Mouse (Mus musculus) heart, embryonic 11.5 days (tissue): ENCODE measurements at regions not wholly inside any gene's neighbourhood (a gene's known extent, or its start where the extent isn't known, plus 50 kb on each side); places are given as distances from the start of the nearest gene placed in this dataset.

Experiments
- ATAC-seq: fragments of 200-750 bp; cut with Nextera tagmentation; replicated peaks from 2 replicates; pipeline ENCODE4 v1.8.0; 2017; ENCODE audit warnings: moderate library complexity; ENCODE audit not compliant: insufficient number of reproducible peaks, low FRiP score, low TSS enrichment
- H3K27ac ChIP-seq: fragments of 300-500 bp; sonication (generic); 2 replicates; pipeline ENCODE4 v1.5.1; 2014; ENCODE audit warnings: mild to moderate bottlenecking, low read depth, low read length
- H3K27me3 ChIP-seq: fragments of 300-500 bp; sonication (generic); 2 replicates; pipeline ENCODE4 v1.6.1; 2014; ENCODE audit warnings: mild to moderate bottlenecking, low read length, mixed read lengths; ENCODE audit not compliant: control insufficient read depth, insufficient read depth
- H3K36me3 ChIP-seq: fragments of 300-500 bp; sonication (generic); 2 replicates; pipeline ENCODE4 v1.6.1; 2014; ENCODE audit warnings: mild to moderate bottlenecking, low read length, moderate library complexity, mixed read lengths; ENCODE audit not compliant: control insufficient read depth, insufficient read depth
- H3K4me1 ChIP-seq: fragments of 300-500 bp; sonication (generic); 2 replicates; pipeline ENCODE4 v1.6.1; 2014; ENCODE audit warnings: low read length; ENCODE audit not compliant: control insufficient read depth, insufficient read depth
- H3K4me2 ChIP-seq: fragments of 300-500 bp; sonication (generic); 2 replicates; pipeline ENCODE4 v1.6.1; 2014; ENCODE audit warnings: mild to moderate bottlenecking, moderate library complexity
- H3K4me3 ChIP-seq: fragments of 300-500 bp; sonication (generic); 2 replicates; pipeline ENCODE4 v1.5.1; 2014; ENCODE audit warnings: low read depth, low read length
- H3K9ac ChIP-seq: fragments of 300-500 bp; sonication (generic); 2 replicates; pipeline ENCODE4 v1.6.1; 2014; ENCODE audit warnings: mild to moderate bottlenecking, low read depth, low read length, moderate library complexity
- H3K9me3 ChIP-seq: fragments of 300-500 bp; sonication (generic); replicated peaks from 2 replicates; pipeline ENCODE4 v1.6.1; 2016; ENCODE audit warnings: low read length; ENCODE audit not compliant: control insufficient read depth
- WGBS: fragments of 180-500 bp; shearing (Covaris S2); extraction: QIAGEN DNeasy Blood & Tissue Kit; methylation state at CpG from one replicate; pipeline ENCODE4 v1.1.7; 2014; ENCODE audit not compliant: insufficient replicate concordance; 5-methylcytosine and 5-hydroxymethylcytosine counted together

GRCm38 (mm10) chr14:80369448-80370153 is 385.7 kb downstream of the Olfm4 start:
- no peaks in the 10 kb centered on the region for H3K27me3 ChIP-seq
- no peaks in the 10 kb centered on the region for H3K9me3 ChIP-seq
- no peak overlapping the region for H3K27ac ChIP-seq
- no peaks in the 10 kb centered on the region for H3K36me3 ChIP-seq
- no peak overlapping the region for H3K9ac ChIP-seq
- WGBS = 72% methylated on average over 11 of the region's 11 CpGs
- no peak for ATAC-seq
- no peaks in the 10 kb centered on the region for H3K4me1 ChIP-seq
- H3K4me3 ChIP-seq = no peak overlapping the region
- H3K4me2 ChIP-seq = no peak overlapping the region

- Histone ChIP-seq H3K27ac (no peak overlapping the region), H3K4me2 (no peak overlapping the region), H3K9ac (no peak overlapping the region), H3K4me3 (no peak overlapping the region), H3K27me3 (no peaks in the 10 kb centered on the region), H3K9me3 (no peaks in the 10 kb centered on the region), H3K4me1 (no peaks in the 10 kb centered on the region), H3K36me3 (no peaks in the 10 kb centered on the region)
- ATAC-seq = no peak
- 72% methylated on average over 1 of the region's 1 CpGs for WGBS
These were observed 390.4 kb downstream of the Olfm4 start for GRCm38 (mm10) chr14:80374290-80374689.

DNA sequence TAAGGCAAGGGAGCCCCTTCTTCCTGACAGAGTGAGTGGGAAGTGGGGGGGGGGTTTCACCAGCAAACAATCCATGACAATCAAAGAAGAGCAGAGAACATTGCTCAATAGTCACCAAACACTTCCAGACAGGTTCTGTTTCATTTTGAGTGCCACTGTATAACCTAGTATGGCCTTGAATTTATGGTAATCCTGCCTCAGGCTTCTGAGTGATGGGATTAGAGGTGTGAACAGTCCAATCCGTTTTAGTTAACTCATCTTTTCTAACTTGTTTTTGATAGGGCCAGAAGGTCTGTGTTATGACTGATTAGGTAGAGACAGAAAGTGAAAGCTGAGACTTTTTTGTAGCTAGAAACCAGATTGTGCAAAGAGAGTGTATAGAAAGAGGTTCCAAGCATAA is 393.2 kb downstream of the Olfm4 start:
- no peak overlapping the region for H3K27ac ChIP-seq
- 39% methylated on average over 1 of the region's 1 CpGs for WGBS
- H3K9ac ChIP-seq = no peak overlapping the region
- no peak overlapping the region for H3K4me2 ChIP-seq
- no peak overlapping the region for H3K4me3 ChIP-seq
- ATAC-seq = no peak
- no peaks in the 10 kb centered on the region for H3K36me3 ChIP-seq
- no peaks in the 10 kb centered on the region for H3K27me3 ChIP-seq
- H3K9me3 ChIP-seq = no peaks in the 10 kb centered on the region
- H3K4me1 ChIP-seq = no peaks in the 10 kb centered on the region

- Histone ChIP-seq H3K4me1 (no peaks in the 10 kb centered on the region), H3K9me3 (no peaks in the 10 kb centered on the region), H3K9ac (no peak overlapping the region), H3K4me3 (no peak overlapping the region), H3K27me3 (no peaks in the 10 kb centered on the region), H3K36me3 (no peaks in the 10 kb centered on the region), H3K27ac (no peak overlapping the region), H3K4me2 (no peak overlapping the region)
- 77% methylated on average over 2 of the region's 2 CpGs for WGBS
- ATAC-seq = no peak
These were observed 407.5 kb downstream of the Olfm4 start for GRCm38 (mm10) chr14:80391418-80391817.

DNA sequence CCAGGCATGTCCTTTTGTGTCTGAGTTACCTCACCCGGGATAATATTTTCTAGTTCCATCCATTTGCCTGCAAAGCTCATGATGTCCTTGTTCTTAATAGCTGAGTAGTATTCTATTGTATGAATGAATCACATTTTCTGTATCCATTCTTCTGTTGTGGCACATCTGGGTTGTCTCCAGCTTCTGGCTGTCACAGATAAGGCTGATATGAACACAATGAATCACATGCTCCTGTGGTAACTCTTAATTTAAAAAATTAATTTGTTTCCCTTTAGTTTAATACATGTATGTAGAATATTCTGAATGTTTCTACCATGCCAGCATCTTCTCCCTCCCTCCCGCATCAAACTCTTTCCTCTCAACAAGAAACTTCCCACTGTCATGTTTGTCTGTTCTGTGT is 424.4 kb downstream of the Olfm4 start:
- no peak overlapping the region for H3K4me2 ChIP-seq
- ATAC-seq = no peak
- H3K9me3 ChIP-seq = no peaks in the 10 kb centered on the region
- H3K27ac ChIP-seq = no peak overlapping the region
- no peak overlapping the region for H3K4me3 ChIP-seq
- WGBS = 85% methylated on average over 2 of the region's 2 CpGs
- no peaks in the 10 kb centered on the region for H3K27me3 ChIP-seq
- H3K4me1 ChIP-seq = no peaks in the 10 kb centered on the region
- H3K36me3 ChIP-seq = no peaks in the 10 kb centered on the region
- H3K9ac ChIP-seq = no peak overlapping the region

GRCm38 (mm10) chr14:80418810-80419325 is 435.0 kb downstream of the Olfm4 start:
- WGBS = 84% methylated on average over 3 of the region's 3 CpGs
- no peak overlapping the region for H3K27ac ChIP-seq
- no peaks in the 10 kb centered on the region for H3K36me3 ChIP-seq
- no peak overlapping the region for H3K4me3 ChIP-seq
- ATAC-seq = no peak
- H3K4me2 ChIP-seq = no peak overlapping the region
- no peaks in the 10 kb centered on the region for H3K27me3 ChIP-seq
- H3K9me3 ChIP-seq = no peaks in the 10 kb centered on the region
- H3K4me1 ChIP-seq = no peaks in the 10 kb centered on the region
- H3K9ac ChIP-seq = no peak overlapping the region

GRCm38 (mm10) chr14:80443820-80444219 is 459.9 kb downstream of the Olfm4 start:
- Histone ChIP-seq H3K36me3 (no peaks in the 10 kb centered on the region), H3K9me3 (no peaks in the 10 kb centered on the region), H3K27ac (no peak overlapping the region), H3K9ac (no peak overlapping the region), H3K4me3 (no peak overlapping the region), H3K4me1 (no peaks in the 10 kb centered on the region), H3K27me3 (no peaks in the 10 kb centered on the region), H3K4me2 (no peak overlapping the region)
- no peak for ATAC-seq

- H3K9ac ChIP-seq = no peak overlapping the region
- H3K4me2 ChIP-seq = no peak overlapping the region
- ATAC-seq = no peak
- no peaks in the 10 kb centered on the region for H3K4me1 ChIP-seq
- H3K27me3 ChIP-seq = no peaks in the 10 kb centered on the region
- WGBS = 53% methylated on average over 1 of the region's 1 CpGs
- H3K27ac ChIP-seq = no peak overlapping the region
- no peaks in the 10 kb centered on the region for H3K36me3 ChIP-seq
- H3K9me3 ChIP-seq = no peaks in the 10 kb centered on the region
- no peak overlapping the region for H3K4me3 ChIP-seq
These were observed 487.6 kb downstream of the Olfm4 start for GRCm38 (mm10) chr14:80471470-80471869.

DNA sequence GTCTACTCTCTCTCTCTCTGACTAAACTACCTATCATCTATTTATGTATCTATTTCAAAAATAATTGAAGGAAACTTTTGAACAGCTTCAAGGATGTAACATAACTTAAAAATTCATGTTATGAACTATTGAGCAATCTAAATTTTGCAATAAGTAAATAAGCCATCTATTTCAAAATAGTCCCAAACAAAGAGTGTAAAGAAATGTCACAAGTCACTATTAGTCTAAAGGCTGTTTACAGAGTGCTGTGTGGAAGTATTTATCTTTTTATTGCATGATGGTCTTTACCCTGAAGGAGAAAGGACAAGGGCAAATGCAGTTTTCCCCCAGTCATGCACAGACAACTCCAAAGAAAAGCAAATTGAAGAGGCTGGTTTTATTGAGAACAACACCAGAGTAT is 496.0 kb downstream of the Olfm4 start:
- Histone ChIP-seq H3K27ac (no peak overlapping the region), H3K9ac (no peak overlapping the region), H3K27me3 (no peaks in the 10 kb centered on the region), H3K36me3 (no peaks in the 10 kb centered on the region), H3K4me2 (no peak overlapping the region), H3K4me1 (no peaks in the 10 kb centered on the region), H3K4me3 (no peak overlapping the region), H3K9me3 (no peaks in the 10 kb centered on the region)
- ATAC-seq = no peak
